Mouse (Mus musculus) forebrain, postnatal 0 days (tissue): ENCODE results near the gene Gm10642. TPM values are rescaled to one million over a fixed set of nuclear protein-coding genes. Genes with fewer than 3 reads are reported as not detected.

Experiments used
- ATAC-seq: fragments of 200-750 bp; cut with Nextera tagmentation; 2 replicates; pipeline ENCODE4 v1.8.0; 2017; ENCODE audit warnings: mild to moderate bottlenecking, moderate library complexity
- DNase-seq: peaks from one replicate; pipeline ENCODE4 v3.0.0-alpha.2; 2015
- H3K27ac ChIP-seq: fragments of 300-500 bp; sonication (generic); 2 replicates; pipeline ENCODE4 v1.5.1; 2014; ENCODE audit warnings: low read depth, mild to moderate bottlenecking, antibody characterized with exemption, low read length, moderate library complexity, mixed read lengths
- H3K27me3 ChIP-seq: fragments of 300-500 bp; sonication (generic); 2 replicates; pipeline ENCODE4 v1.6.1; 2014; ENCODE audit warnings: mild to moderate bottlenecking, low read length, mixed read lengths; ENCODE audit not compliant: insufficient read depth
- H3K36me3 ChIP-seq: fragments of 300-500 bp; sonication (generic); 2 replicates; pipeline ENCODE4 v1.6.1; 2014; ENCODE audit warnings: mild to moderate bottlenecking, moderate library complexity; ENCODE audit not compliant: insufficient read depth
- H3K4me1 ChIP-seq: fragments of 300-500 bp; sonication (generic); 2 replicates; pipeline ENCODE4 v1.6.1; 2014; ENCODE audit warnings: antibody characterized with exemption; ENCODE audit not compliant: insufficient read depth
- H3K4me2 ChIP-seq: fragments of 300-500 bp; sonication (generic); 2 replicates; pipeline ENCODE4 v1.6.1; 2014; ENCODE audit warnings: low read depth, mild to moderate bottlenecking, moderate library complexity
- H3K4me3 ChIP-seq: fragments of 300-500 bp; sonication (generic); 2 replicates; pipeline ENCODE4 v1.5.1; 2014; ENCODE audit warnings: low read depth, low read length, mixed read lengths
- H3K9ac ChIP-seq: fragments of 300-500 bp; sonication (generic); 2 replicates; pipeline ENCODE4 v1.6.1; 2014; ENCODE audit warnings: mild to moderate bottlenecking
- H3K9me3 ChIP-seq: fragments of 300-500 bp; sonication (generic); 2 replicates; pipeline ENCODE4 v1.6.1; 2016; ENCODE audit warnings: low read length
- CTCF ChIP-seq: sonication (generic); IDR thresholded peaks from 2 replicates; pipeline ENCODE4 v1.5.1; 2016; ENCODE audit warnings: antibody characterized with exemption, control low read depth, low read depth
- WGBS: fragments of 180-500 bp; shearing (Covaris S2); extraction: QIAGEN DNeasy Blood & Tissue Kit; methylation state at CpG from one replicate; pipeline ENCODE4 v1.1.7; 2014; 5-methylcytosine and 5-hydroxymethylcytosine counted together
- polyA plus RNA-seq: library from polyadenylated mRNA; unstranded; fragments of >200 nt; fragmentation: Nextera tagmentation; extraction: Ambion mirVana; gene quantifications from 2 replicates; pipeline ENCODE4 v1.2.1, GENCODE M21; 2015
- total RNA-seq: library from RNA; depleted of rRNA; stranded (reverse); fragments of >200 nt; gene quantifications from 2 replicates; pipeline ENCODE4 v1.2.3, GENCODE M21; 2014

The Gm10642 gene
- total and polyA plus RNA-seq, 2 experiments from 2014 or later, result 1.4 to 1.5 TPM

GRCm38 (mm10) chr9:70665372-70666145 lies 9.5 kb downstream of the Gm10642 start:
- Histone ChIP-seq H3K4me2 (no peak overlapping the region), H3K4me3 (no peak overlapping the region), H3K4me1 (no peaks in the 10 kb centered on the region), H3K9ac (no peak overlapping the region), H3K9me3 (no peaks in the 10 kb centered on the region), H3K36me3 (no peaks in the 10 kb centered on the region), H3K27ac (no peak overlapping the region), H3K27me3 (no peaks in the 10 kb centered on the region)
- TF ChIP-seq CTCF, result no peak
- DNase-seq (no peak), ATAC-seq (no peak)
- WGBS, result 75% methylated on average over 16 of the region's 16 CpGs

GRCm38 (mm10) chr9:70666811-70667210 lies 10.8 kb downstream of the Gm10642 start:
- no peak overlapping the region for H3K4me3 ChIP-seq
- H3K9ac ChIP-seq, result no peak overlapping the region
- H3K27ac ChIP-seq, result no peak overlapping the region
- H3K36me3 ChIP-seq, result no peaks in the 10 kb centered on the region
- H3K9me3 ChIP-seq, result no peaks in the 10 kb centered on the region
- H3K4me1 ChIP-seq, result no peaks in the 10 kb centered on the region
- no peaks in the 10 kb centered on the region for H3K27me3 ChIP-seq
- no peak overlapping the region for H3K4me2 ChIP-seq
- no peak for TF ChIP-seq CTCF
- ATAC-seq (no peak), DNase-seq (no peak)
- 68% methylated on average over 7 of the region's 7 CpGs for WGBS

GRCm38 (mm10) chr9:70668048-70668447 lies 12.0 kb downstream of the Gm10642 start:
- no peak for ATAC-seq
- DNase-seq, result no peak
- Histone ChIP-seq H3K27me3 (no peaks in the 10 kb centered on the region), H3K4me1 (no peaks in the 10 kb centered on the region), H3K4me2 (no peak overlapping the region), H3K9me3 (no peaks in the 10 kb centered on the region), H3K36me3 (no peaks in the 10 kb centered on the region), H3K27ac (no peak overlapping the region), H3K4me3 (no peak overlapping the region), H3K9ac (no peak overlapping the region)
- TF ChIP-seq CTCF, result peak; percentile 58

- Histone ChIP-seq H3K4me3 (no peak overlapping the region), H3K27ac (no peak overlapping the region), H3K36me3 (no peaks in the 10 kb centered on the region), H3K27me3 (no peaks in the 10 kb centered on the region), H3K9ac (no peak overlapping the region), H3K9me3 (no peaks in the 10 kb centered on the region), H3K4me1 (no peaks in the 10 kb centered on the region), H3K4me2 (no peak overlapping the region)
- no peak for DNase-seq
- no peak for ATAC-seq
- 69% methylated on average over 2 of the region's 2 CpGs for WGBS
- no peak for TF ChIP-seq CTCF
Measured at GRCm38 (mm10) chr9:70669197-70669596, 13.1 kb downstream of the Gm10642 start.

GRCm38 (mm10) chr9:70670381-70670780 lies 14.3 kb downstream of the Gm10642 start:
- H3K9me3 ChIP-seq, result no peaks in the 10 kb centered on the region
- no peaks in the 10 kb centered on the region for H3K36me3 ChIP-seq
- no peak overlapping the region for H3K4me3 ChIP-seq
- no peak overlapping the region for H3K27ac ChIP-seq
- H3K9ac ChIP-seq, result no peak overlapping the region
- DNase-seq, result no peak
- no peak for ATAC-seq
- H3K4me1 ChIP-seq, result no peaks in the 10 kb centered on the region
- WGBS, result 90% methylated on average over 6 of the region's 6 CpGs
- H3K4me2 ChIP-seq, result no peak overlapping the region
- no peak for TF ChIP-seq CTCF
- no peaks in the 10 kb centered on the region for H3K27me3 ChIP-seq

GRCm38 (mm10) chr9:70671278-70671677 lies 15.2 kb downstream of the Gm10642 start:
- H3K9me3 ChIP-seq, result no peaks in the 10 kb centered on the region
- DNase-seq (no peak), ATAC-seq (no peak)
- no peak overlapping the region for H3K27ac ChIP-seq
- no peak overlapping the region for H3K4me2 ChIP-seq
- H3K27me3 ChIP-seq, result no peaks in the 10 kb centered on the region
- WGBS, result 74% methylated on average over 6 of the region's 6 CpGs
- no peak for TF ChIP-seq CTCF
- H3K4me1 ChIP-seq, result no peaks in the 10 kb centered on the region
- no peaks in the 10 kb centered on the region for H3K36me3 ChIP-seq
- H3K4me3 ChIP-seq, result no peak overlapping the region
- H3K9ac ChIP-seq, result no peak overlapping the region

GRCm38 (mm10) chr9:70671772-70672579 lies 15.9 kb downstream of the Gm10642 start:
- peak; percentile 40; the same call in 1 of the 2 replicates for TF ChIP-seq CTCF
- no peaks in the 10 kb centered on the region for H3K9me3 ChIP-seq
- H3K27ac ChIP-seq, result no peak overlapping the region
- DNase-seq, result no peak
- H3K36me3 ChIP-seq, result no peaks in the 10 kb centered on the region
- 42% methylated on average over 10 of the region's 10 CpGs for WGBS
- no peak overlapping the region for H3K9ac ChIP-seq
- no peak overlapping the region for H3K4me3 ChIP-seq
- H3K4me2 ChIP-seq, result no peak overlapping the region
- no peaks in the 10 kb centered on the region for H3K4me1 ChIP-seq
- H3K27me3 ChIP-seq, result no peaks in the 10 kb centered on the region
- no peak for ATAC-seq
